Mouse (Mus musculus): ENCODE measurements at regions not wholly inside any gene's neighbourhood (a gene's known extent, or its start where the extent isn't known, plus 50 kb on each side); places are given as distances from the start of the nearest gene placed in this dataset.

DNA sequence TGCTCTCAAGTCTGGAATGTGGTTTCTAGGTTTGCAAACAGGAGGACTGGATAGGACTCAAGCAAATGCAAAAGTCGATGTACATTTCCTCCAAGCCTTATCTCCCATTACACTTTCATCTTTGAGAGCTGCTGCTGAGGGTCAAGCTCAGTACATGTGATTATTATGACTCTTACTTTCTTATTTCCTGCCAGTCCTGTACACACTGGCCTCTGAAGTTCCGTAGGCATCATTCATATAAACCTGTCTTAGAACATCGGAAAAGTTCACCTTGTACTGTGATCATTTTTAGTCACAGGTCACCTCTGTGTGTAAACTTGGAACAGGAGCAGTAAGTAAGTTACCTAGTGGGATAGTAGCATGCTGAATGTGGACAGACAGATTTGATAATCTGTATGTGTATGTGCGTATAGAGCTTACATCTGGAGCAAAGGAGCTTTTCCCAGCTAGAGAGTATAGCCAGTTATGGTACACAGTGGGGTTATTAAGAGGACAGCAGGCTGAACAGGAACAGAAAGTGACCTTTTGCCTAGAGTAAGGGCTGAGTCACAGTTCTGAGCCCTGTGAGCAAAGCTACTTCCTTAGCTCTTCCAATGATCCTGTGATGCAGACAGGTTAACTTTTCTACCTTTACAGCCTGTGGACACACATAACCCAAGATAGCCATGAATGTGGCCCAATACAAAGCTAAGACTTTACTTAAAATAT is 319.2 kb upstream of the 4930452B06Rik start:
- TF ChIP-seq GATA1 (IDR thresholded peaks at IDR 0.05; ENCODE audit: borderline replicate concordance, low read length), result no peak
- no peak for TF ChIP-seq FLI1 (IDR thresholded peaks at IDR 0.05; ENCODE audit: low read length)
